Mouse (Mus musculus): Measurements from ENCODE around the gene Lhx4.

Gene Lhx4

DNA sequence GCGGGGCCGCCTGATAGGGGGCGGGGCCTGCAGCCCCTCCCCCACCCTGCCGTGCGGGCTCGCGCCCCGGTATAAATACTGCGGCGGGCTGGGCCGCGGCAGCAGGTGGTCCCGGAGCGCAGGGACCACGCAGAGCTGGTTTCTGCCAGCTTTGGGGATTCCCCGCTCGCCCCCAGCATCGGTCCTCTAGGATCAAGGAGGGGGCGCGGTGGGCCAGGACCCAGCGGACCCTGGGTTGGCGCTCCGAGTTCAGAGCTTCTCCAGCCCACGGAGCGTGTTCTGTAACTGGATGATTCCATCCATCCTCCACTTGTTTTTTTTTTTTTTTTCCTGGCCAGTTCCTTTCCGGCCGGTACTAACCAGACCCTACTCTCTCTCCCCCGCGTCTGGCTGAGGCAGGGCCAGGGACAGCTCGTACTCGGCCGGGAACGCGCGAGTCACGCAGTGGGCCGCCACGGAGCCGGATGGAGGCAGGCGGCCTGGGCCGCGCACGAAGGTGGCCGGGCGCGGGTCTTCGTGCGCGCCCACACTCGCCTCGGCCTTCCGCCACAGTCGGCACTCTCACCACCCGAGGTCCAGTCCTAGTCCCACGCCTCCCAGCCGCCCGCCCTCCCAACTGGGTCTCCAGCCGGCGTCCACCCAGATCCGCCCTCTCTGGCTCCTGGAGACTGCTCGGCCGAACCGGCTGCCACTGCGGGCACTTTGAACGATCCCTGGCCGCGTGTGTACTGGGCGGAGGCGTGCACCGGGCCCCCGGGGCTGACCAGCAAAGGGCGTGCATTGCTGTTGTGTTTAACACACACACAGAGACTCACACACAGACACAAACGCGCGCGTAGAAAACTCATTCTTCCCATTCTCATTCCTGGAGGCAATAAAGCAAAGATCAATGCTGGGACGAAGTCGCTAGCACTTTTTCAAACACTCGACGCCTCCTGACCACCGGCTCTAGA, 8.8 kb downstream of the Lhx4 start:
- DNase-seq (ENCODE audit: low spot score) = peak; percentile 21

DNA sequence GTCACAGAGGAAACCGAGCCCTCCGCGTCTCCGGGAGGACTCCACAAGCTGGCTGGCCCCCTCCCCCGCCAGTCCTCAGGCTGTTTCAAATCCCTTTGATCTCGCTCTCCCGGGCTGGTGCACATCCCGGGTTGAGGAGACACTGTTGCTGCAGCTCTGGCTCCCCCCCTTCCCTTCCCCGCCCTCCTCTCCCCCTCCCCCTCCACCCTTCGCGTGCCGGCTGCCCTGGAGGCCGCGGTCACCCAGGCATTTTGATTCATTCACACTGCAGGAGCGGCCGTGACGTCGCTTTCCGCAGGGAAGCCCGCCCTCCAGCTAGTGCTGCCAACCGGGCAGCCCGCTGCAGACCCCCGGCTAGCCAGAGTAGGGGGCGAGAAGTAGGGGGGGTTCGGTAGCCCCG, 9.5 kb downstream of the Lhx4 start:
- no peak for DNase-seq (ENCODE audit: low spot score)

DNA sequence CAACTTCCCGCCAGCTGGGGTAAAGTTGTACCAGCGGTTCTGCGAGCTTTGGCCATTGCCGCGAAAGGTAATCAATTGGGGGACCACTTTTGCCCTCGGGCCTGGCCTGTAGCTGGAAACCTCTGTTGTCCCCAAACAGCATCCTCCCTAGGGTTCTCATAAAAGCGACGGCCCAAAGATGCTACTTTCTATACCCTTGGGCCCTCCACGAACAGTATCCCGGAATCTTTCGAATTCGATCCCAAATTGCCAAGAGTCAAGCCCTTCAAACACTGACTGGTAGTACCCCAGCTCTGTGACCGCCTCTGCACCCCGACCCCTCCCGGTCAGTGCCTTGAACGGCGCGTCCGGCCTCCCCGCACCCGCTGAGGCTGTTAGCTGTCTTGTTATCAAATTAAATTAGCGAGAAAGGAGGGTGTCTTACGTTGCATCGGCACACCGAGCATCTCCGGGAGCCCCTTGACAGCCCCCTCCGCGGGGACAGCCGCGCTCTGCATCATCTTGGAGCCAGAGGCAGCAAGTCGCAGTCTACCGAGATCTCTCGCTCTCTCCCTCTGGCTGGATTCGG, 10.0 kb downstream of the Lhx4 start:
- DNase-seq (ENCODE audit: low spot score) = no peak

DNA sequence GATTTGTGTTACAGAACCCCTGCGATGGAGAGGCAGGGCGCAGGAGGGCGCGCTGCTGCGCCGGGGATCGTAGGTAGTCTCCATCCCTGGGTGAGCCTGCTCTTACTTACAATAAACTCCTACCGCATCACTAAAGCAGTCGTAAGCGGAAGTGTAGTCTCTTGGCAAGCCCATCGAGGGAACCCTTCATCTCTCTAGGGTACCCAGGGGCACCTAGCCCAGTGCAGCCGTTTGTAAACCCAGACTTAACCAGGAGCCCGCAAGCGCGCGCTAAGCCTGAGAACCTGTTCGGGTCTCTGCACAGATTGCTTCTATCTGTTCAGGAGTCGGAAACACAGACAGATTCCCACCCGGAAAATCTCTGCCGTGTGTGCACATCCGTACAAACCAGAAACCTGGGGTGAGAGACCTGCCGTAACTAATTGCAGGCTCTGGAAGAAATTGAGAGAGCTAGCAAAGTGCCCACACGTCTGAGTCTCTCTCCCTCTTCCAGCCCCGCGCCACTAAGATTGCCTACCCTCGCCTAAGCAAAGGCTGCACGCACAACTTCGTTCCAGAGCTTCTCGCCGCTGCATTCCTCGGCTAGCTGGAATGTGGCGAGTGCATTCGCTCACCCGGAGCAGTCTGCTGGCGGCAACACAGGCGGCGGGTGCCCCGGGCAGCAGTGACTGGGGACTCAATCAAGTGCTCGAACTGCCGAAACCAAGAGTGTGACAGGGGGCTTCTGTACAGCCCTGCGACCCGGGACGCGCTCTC, 10.7 kb downstream of the Lhx4 start:
- peak; percentile 12 for DNase-seq (ENCODE audit: low spot score)

DNA sequence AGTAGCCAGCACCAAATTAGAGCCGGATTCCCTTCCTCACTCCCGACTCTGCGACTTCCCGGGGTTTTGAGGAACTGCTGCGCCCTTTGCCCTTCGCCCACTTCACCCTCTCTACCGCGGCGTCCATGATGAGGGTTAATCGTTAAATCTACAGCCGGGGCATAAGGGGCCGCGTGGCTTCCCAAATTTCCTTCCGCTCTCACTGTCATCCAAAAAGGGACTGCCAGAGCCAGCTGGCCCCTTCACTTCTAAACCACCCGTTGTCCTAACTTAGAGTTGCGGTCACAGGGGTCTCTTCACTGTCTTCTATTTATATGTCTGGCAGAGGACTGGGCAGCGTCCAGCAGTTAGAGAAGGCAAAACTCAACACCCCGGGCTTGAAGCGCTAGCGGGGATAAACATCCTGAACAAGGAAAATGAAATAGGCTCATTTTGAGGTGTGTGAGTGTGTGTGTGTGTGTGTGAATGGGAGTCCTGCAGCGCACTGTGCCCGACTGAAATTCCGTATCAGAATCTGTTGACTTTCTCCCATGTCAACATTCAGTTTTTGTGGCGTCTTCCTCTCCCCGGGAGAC, 13.6 kb downstream of the Lhx4 start:
- no peak for DNase-seq (ENCODE audit: low spot score)

DNA sequence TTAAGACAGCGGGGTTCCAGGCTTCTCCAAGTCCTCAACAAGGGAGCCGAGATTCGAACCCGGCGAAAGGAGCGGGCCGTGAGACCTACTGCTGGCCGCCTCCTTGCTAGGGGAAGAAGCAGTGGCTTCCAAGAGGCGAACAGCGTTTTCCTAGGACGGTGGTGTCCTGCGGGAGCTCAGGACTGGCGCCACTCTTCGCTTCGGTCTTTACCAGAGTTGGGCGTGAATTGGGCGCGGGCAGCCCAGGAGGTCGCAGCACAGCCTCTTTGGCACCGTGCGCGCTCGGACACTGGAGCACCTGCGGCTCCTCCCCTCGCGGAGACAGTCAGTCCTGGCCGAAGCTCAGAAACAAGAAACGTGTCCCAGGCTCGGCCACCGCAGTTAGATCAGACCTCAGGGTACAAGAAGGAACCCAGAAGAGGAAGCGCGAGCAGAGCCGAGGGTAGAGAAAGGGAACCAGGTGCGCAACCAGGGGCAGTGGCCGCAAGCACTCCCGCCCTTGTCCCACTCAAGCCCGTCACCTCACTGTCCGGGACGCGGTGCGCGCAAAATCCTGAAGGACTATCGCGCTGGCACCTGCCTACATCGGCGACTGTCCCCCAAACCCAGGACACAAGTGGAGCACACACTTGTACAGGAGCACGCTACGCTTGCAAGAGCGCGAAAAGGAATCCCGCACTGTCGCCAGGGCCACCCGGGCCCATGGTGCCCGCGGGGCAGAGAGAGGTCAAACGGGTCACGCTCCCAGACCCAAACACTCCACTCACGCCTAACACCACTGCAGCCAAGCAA, 14.3 kb downstream of the Lhx4 start:
- DNase-seq (ENCODE audit: low spot score) = no peak

DNA sequence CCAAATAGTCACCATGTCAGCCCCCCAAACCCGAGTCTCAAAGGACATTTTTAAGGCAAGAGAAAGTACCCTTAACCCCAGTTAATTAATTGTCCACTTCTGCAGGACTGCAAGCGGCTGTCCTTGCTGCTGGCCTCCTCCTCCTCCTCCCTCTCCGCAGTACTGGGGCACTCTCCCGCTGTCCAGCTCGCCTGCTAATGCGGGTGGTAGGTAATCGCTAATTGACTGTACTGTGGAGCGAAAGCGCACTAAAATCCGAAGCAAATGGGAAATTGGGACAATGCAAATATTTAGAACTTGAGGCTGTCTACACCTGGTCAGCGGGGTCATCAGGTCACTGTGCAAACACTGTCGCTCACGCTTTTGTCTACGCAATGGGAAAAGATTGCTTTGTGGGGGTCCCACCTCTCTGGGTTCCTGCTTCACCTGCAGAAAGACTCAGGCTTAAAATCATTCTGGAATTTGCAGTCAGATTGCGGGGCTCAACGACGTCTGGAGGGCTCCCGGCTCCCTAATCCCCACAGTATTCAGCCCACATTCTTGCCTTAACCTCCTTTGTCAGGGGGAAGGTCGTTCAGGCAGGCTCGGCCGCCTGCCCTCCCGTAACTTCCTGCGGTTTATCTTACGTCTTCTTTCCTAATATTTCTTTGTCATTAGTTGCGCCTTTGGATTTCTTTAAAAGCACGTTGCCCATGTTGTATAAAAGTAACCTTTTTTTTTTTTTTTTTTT, 15.2 kb downstream of the Lhx4 start:
- DNase-seq (ENCODE audit: low spot score) = no peak

DNA sequence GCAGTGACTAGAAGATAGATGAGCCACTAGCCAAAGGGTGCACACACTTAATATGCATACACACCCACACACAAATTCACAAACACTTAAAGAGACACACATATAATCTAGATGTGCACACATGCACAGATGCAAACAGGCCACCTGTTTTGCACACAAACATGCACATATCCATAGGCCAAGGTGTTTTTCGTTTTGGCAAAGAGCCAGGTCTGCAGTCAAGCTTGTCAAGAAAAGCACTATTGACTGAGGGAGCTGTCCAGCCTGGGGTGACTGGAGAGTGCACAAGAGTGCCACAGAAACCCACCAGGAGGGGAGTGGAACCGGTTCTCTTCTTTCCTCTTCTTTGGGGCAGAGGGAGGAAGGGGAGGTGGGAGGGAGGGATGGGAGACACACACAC, 20.3 kb downstream of the Lhx4 start:
- DNase-seq (ENCODE audit: low spot score) = no peak

DNA sequence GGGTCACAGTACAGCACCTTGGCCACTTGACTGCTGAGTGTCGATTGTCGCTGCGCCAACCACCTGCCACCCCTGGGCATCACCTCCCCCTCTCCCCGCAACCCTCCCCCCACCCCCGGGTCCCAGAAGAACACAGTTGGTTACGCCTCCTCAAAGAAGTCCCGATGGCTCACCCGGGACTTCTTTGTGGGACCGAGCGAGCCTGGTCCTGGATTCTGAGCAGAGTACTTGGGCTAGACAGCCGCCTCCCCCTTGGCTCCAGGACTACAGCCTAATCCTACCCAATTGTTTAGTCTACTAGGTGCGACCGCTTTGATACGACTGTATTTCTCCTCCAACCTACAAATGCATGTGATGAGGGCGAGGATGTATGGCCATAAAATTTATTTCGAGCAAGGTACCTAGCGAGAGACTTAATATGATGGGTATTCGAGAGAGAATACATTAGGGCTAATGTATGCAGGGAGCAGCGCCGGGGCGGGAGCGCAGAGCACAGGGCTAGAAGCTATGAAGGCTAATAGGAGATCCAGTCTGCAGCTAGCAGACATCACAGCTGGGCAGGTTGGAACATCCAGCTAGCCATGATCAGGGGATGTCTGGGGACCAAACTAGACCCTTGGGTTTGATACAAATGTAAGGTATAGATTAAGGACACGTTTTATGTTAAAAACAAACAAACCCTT, 22.2 kb downstream of the Lhx4 start:
- no peak for DNase-seq (ENCODE audit: low spot score)

DNA sequence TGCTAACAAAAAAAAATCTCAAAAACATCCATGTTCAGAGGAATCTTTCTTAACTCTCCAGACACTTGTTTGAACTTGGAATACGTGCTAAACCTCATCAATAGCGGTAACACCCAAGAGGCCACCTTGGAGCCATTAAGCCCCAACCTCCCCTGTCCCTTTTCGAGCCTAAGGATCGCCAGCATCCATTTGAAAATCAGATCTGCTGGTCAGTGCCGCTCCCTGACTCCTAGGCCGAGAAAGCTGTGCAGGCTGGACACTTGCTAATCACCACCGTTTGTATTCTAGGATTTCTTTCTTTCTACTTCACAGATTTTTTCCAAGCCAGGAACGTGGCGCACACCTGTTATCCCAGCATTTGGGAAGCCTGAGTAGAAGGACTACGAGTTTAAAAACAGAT, 23.7 kb downstream of the Lhx4 start:
- DNase-seq (ENCODE audit: low spot score) = no peak

DNA sequence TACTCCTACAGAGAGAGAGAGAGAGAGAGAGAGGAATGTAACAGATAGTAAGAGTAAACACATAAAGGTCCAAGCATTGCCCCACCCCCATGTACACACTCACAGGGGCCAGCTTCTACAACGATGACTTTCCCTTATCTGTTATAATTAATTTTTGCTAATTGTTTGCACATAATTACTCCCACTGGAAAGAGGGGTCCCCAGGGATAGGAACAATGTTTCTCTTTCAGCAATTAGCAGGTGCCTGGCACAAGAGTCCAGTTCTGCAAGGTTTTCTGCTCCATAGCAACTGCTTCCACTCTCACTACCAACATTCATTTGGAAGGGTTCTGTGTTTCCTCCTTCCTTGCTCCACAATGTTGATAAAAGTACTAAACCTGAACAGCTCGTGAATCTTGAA, 25.6 kb downstream of the Lhx4 start:
- no peak for DNase-seq (ENCODE audit: low spot score)

DNA sequence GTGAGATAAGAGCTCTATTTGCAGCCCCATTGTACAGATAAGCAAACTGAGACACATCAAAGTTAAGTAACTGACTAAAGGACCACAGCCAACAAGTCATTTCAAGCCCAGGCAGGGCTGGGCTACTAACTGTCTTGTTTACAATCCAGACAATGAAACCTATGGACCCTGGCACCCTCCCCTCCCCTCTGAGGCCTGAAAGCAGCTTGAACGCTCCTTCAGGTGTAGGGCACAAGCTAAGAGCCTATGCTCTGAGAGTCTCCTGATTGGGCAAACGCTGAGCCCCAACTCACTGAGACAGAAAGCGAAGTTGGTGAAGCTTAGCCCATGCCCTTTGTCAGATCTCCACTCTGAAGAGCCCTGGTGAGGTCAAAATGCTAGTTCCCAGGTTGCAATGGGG, 27.2 kb downstream of the Lhx4 start:
- DNase-seq (ENCODE audit: low spot score) = no peak

DNA sequence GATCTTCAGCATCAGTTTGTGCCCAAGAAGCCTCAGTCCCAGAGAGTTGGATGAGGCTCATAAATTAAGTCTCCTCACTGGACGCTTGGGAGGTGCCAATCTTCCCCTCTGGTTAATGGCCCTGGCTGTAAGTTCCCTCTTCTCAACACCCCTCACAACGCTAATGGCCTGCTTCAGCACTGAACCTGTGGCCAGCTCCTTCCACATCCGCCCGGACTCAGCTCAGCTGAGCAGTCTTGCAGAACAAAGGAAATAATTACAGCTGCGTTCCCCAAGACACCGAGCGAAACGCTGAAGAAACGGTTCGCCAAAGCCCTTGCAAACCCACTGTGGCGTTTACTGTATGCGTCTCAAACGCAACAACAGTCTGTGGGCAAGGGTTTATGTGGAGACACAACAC, 29.3 kb downstream of the Lhx4 start:
- peak; percentile 21 for DNase-seq (ENCODE audit: low spot score)

DNA sequence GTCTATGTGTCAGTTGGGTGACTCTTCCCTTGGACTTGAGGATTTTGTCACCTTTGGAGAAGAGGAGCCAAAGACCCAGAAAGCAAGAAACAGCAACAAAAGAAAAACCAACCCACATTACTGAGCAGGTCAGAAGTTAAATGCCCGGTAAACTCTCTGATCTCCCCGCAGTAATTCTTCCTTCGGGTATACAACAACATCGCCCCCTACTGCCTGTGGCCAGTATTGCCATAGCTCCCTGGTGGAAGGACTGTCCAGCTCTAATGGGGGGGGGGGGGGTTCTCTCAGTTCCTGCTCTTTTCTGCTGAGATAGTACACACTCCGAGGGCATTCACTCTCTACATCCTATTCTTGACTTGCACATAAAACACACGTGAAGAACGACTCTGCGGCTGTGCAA, 30.0 kb downstream of the Lhx4 start:
- DNase-seq (ENCODE audit: low spot score) = no peak

DNA sequence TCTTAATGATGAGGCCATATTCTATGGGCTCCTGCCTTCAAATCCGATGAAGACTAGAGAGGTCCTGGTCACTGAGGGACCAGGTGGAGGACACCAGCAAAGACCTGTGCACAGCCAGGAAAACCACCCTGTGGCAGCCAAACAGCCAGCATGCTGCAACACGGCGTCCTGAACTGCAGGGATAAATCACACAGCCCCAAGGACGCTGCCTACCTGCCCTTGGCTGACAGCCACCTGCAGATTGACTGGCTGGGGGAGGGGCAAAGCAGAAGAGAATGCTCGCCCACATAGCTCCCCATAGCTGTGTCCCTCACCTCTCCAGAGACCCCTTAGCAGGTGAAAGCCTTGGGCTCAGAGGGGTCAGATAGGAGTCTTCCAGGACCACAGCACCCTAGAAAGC, 31.5 kb downstream of the Lhx4 start:
- DNase-seq (ENCODE audit: low spot score) = no peak

DNA sequence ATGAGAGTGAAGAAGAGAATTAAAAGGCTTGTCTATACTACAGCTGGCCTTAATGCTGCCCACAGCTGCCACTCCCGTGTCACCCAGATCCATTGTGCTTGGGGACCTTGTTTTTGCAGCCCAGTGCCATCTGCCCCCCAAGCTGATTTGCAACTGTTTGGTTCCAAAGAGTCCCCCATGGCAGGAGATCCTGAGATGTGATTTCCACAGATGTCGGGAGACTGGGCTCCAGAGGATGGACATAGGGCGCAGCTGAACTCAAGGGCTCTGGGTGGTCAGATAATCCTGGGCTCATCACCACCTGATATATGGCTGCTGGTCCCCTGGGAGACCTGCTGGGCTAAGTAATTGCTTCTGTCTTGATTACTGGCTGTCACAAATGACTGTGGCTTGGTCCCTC, 32.6 kb downstream of the Lhx4 start:
- no peak for DNase-seq (ENCODE audit: low spot score)

DNA sequence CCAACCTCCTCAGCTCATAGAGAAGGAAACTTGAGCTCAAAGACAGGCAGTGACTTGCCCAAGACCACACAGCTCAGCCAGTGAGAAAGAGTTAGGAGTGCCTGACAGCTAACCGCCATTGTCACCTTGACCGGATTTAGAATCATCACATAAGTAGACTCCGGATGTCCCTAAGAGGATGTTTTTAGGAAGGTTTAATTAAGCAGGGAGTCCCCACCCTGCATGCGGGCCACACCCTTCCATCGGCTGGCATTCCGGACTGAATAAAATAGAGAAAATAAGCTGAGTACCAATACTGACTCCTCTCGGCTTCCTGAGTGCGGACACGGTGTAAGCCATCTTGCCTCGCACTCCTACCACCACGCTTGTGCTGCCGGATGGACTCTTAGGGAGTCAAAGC, 34.2 kb downstream of the Lhx4 start:
- no peak for DNase-seq (ENCODE audit: low spot score)

DNA sequence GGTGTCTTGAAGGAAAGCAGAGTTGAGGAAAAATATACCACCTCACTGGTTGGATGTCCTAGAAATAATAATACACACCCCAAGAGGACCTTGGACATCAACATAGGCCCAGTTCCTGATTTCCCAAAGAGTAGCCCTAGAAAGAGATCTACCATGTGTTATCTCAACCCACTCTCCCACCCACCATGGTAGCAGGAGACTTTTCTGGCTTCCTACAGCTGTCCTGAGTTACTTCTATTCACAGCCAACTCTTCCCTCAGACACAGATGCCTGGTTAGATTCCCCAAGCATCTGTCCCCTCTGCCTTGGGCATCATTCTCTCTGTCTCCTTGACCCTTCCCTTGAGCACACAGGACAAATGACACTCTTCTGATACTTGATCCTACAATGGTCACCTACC, 36.1 kb downstream of the Lhx4 start:
- DNase-seq (ENCODE audit: low spot score) = no peak

DNA sequence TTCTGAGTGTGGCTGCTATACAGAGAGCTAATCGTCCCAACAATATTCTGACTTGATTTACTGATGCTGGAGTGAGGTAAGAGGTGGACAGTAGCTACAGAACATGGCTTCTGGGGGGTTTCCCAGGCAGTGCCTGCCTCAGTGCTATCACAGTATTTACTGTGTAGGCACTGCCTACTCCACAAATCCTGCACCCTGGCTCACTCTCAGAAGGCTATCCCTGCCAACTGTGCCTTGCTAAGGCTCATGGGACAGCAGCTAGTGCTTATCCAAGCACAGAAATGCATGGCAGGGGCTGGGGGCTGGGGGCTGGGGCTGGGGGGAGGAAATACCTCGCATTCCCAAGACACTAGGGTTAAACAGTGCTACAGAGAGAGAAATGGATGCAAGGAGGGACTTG, 38.2 kb downstream of the Lhx4 start:
- DNase-seq (ENCODE audit: low spot score) = no peak

DNA sequence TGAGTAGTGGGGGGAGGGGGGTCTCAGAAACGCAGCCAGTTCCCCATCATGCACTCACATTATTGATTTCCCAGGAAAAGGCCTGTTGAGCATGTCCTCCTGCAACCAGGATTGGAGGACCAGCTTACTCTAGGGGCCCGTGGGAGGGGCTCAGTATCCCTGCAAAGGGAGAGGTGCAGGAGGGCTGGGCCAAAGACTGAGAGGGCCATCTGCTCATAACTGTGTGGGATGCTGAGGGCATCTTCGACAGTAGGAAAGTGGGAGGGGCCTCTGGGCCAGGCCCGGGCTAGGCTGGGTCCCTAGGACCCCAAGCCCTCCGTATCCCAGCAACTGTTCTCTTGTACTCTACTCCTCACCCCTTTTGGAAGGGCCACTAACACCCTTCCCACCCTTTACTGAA, 47.3 kb downstream of the Lhx4 start:
- DNase-seq (ENCODE audit: low spot score) = no peak

Measured in urinary bladder, postnatal 25 days (tissue).